Mouse (Mus musculus): ENCODE data around the gene Vim.

GRCm38 (mm10) chr2:13539860-13540259, 33.9 kb upstream of the Vim start:
- no peak for TF ChIP-seq CTCF (IDR thresholded peaks at IDR 0.05; ENCODE audit: low read depth, low read length)
- no peak for TF ChIP-seq TAL1 (conservative IDR thresholded peaks at IDR 0.05; ENCODE audit: low read depth, low read length)
- TF ChIP-seq GATA1 (IDR thresholded peaks at IDR 0.05; ENCODE audit: borderline replicate concordance, low read length) = no peak
